Mouse (Mus musculus) effector memory CD4-positive, alpha-beta T cell, adult 5 months (primary cell): ENCODE measurements around the gene Slc22a12. TPM values are rescaled to one million over a fixed set of nuclear protein-coding genes. Genes with fewer than 3 reads are reported as not detected.

Source experiments
- polyA plus RNA-seq: library from polyadenylated mRNA; unstranded; fragments of 100-300 nt; shearing (Covaris generic); gene quantifications from one replicate; pipeline ENCODE4 v1.2.1, GENCODE M21; 2017

Slc22a12 gene
- polyA plus RNA-seq = not detected

DNA sequence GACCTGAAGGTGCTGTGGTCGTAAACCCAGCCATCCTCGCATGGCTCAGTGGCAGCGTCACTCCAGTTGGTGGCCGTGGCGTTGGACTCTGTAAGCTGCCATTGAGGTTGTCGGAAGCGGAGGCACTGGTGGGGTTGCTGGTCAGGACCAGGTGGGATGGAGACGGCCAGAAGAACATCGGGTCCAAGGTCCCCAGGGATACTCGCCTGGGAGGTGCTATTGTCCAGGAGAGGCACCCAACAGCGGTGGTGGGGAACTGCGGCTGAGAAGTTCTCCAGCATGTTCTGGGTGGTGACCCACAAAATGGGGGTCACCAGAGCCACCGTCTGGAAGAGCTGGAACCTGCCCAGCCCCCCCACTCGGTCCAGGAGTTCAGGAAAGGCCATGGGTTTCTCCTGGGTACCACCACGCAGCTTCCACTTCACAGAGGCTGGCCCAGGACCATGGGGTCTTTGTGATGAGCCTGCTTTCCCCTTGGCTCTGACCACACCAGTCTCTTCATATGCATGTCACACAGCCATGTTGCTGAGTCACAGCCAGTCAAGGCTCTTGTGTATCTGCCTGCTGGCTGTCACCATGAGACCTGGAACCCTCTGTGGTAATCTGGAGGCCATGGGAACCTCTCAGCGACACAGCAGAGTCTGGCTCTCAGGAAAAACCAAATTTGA, at the start of gene Slc22a12:
TSS of gene Slc22a12 (minus strand) at position 666 of the 668 bp plus-strand sequence.

Other genes with a start within 250 kb of the Slc22a12 start
- 0.35 TPM for gene Cdc42bpg, start 236.6 kb downstream of the Slc22a12 start, polyA plus RNA-seq
- 30.0 TPM for gene Men1, start 208.1 kb downstream of the Slc22a12 start, polyA plus RNA-seq
- gene Map4k2, start 201.9 kb downstream of the Slc22a12 start, polyA plus RNA-seq = 129 TPM
- gene Sf1, start 179.3 kb downstream of the Slc22a12 start, polyA plus RNA-seq = 603 TPM
- gene Pygm, start 158.6 kb downstream of the Slc22a12 start, polyA plus RNA-seq = 2.4 TPM
- 296 TPM for gene Rasgrp2, start 143.7 kb downstream of the Slc22a12 start, polyA plus RNA-seq
- not detected for gene Nrxn2, start 124.3 kb downstream of the Slc22a12 start, polyA plus RNA-seq